Mouse (Mus musculus) limb, embryonic 13.5 days (tissue): ENCODE measurements around the gene Tssc4. TPM values are rescaled to one million over a fixed set of nuclear protein-coding genes. Genes with fewer than 3 reads are reported as not detected.
A peak's percentile ranks its signal among the peaks of the same experiment; 100 is the strongest.

Experiments
- ATAC-seq: fragments of 200-750 bp; cut with Nextera tagmentation; 2 replicates; pipeline ENCODE4 v1.8.0; 2017; ENCODE audit warnings: low read depth, moderate number of reproducible peaks, moderate TSS enrichment; ENCODE audit not compliant: low FRiP score
- H3K27ac ChIP-seq: fragments of 300-500 bp; sonication (generic); 2 replicates; pipeline ENCODE4 v1.5.1; 2015; ENCODE audit warnings: inconsistent platforms, mild to moderate bottlenecking, moderate library complexity
- H3K27me3 ChIP-seq: fragments of 300-500 bp; sonication (generic); 2 replicates; pipeline ENCODE4 v1.6.1; 2015; ENCODE audit warnings: mild to moderate bottlenecking, inconsistent platforms
- H3K36me3 ChIP-seq: fragments of 300-500 bp; sonication (generic); 2 replicates; pipeline ENCODE4 v1.6.1; 2015; ENCODE audit warnings: inconsistent platforms, mild to moderate bottlenecking, moderate library complexity
- H3K4me1 ChIP-seq: fragments of 300-500 bp; sonication (generic); 2 replicates; pipeline ENCODE4 v1.6.1; 2015; ENCODE audit warnings: inconsistent platforms
- H3K4me2 ChIP-seq: fragments of 300-500 bp; sonication (generic); replicated peaks from 2 replicates; pipeline ENCODE4 v1.6.1; 2015; ENCODE audit warnings: inconsistent platforms, mild to moderate bottlenecking, moderate library complexity
- H3K4me3 ChIP-seq: fragments of 300-500 bp; sonication (generic); 2 replicates; pipeline ENCODE4 v1.5.1; 2015; ENCODE audit warnings: moderate library complexity, mild to moderate bottlenecking, inconsistent platforms
- H3K9ac ChIP-seq: fragments of 300-500 bp; sonication (generic); 2 replicates; pipeline ENCODE4 v1.6.1; 2015; ENCODE audit warnings: mild to moderate bottlenecking, inconsistent platforms
- H3K9me3 ChIP-seq: fragments of 300-500 bp; sonication (generic); 2 replicates; pipeline ENCODE4 v1.6.1; 2016; ENCODE audit warnings: inconsistent platforms
- WGBS: fragments of 180-500 bp; shearing (Covaris S2); methylation state at CpG from one replicate; pipeline ENCODE4 v1.1.7; 2015; 5-methylcytosine and 5-hydroxymethylcytosine counted together
- polyA plus RNA-seq: library from polyadenylated mRNA; unstranded; fragments of >200 nt; fragmentation: Nextera tagmentation; extraction: Ambion mirVana; gene quantifications from 2 replicates; pipeline ENCODE4 v1.2.1, GENCODE M21; 2015

Tssc4 gene
- polyA plus RNA-seq, 1 experiment from 2014 or later = 112 TPM

DNA sequence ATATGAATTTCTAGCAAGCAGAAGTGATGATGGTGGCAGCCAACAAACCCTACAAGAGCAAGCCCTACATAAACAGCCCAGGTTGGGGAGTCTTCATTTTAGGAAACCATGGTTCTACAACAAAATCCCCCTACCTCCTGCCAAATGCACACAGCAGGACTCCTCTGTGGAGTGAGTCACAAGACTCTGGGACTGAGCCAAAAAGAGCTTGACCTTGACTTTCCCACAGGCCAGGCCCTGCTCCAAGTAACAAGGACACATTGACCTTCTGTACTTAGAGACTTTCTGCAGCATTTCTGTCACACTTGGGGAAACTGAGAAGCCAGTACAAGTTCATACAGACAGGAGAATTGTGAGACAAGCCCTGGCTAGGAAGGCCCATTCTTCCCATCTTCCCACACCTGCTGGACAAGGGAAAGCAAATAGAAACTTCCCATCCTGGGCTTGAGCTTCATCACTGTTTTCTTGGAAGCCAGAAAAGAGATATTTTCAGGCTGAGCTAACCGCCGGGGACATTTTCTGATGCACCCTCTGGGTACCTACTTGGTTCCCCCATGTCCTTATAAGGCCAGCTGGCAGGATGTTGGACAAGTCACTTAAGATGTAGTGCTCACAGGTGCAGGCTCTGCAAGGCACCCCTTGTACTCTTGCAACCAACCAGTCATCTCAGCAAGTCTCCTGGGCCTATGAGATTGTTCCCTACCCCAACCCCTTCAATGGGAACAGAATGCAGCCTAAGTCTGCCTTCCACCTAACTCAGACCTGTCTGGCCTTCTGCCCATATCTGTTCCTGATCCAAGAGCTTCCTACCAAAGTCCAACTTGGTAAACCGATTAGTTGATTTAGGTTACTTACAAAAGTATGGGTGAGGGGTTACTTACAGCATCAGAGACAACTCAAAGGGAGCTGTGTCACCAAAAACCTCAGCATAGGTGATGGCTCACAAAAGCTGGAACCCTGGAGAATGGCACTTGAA is 18.9 kb upstream of the Tssc4 start:
- H3K4me1 ChIP-seq = peaks cover 22% of the 10 kb centered on the region
- no peaks in the 10 kb centered on the region for H3K9me3 ChIP-seq
- H3K4me3 ChIP-seq = no peak overlapping the region
- H3K9ac ChIP-seq = no peak overlapping the region
- H3K4me2 ChIP-seq = no peak overlapping the region
- peaks cover 7% of the 10 kb centered on the region for H3K36me3 ChIP-seq
- H3K27me3 ChIP-seq = no peaks in the 10 kb centered on the region
- no peak overlapping the region for H3K27ac ChIP-seq
- ATAC-seq = no peak
- 89% methylated on average over 3 of the region's 3 CpGs for WGBS

DNA sequence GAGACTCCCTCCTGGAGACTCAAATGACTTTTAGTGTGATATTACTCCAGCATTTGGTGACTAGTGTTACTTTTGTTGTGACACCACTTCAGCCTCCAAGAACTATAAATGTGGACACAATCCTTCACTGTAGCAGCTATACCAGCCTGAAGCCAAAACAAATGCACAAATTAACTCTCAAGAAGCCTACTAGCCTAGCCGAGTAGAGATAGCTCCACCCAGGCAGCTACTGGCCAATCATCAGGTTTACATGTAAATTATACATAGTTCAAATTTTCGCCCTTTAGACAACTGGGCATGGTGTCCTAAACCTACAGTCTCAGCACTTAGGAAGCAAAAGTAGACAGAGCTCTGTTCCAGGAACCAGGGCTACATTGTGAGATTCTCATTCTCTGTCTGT is 17.7 kb upstream of the Tssc4 start:
- H3K9ac ChIP-seq = no peak overlapping the region
- H3K36me3 ChIP-seq = peaks cover 18% of the 10 kb centered on the region
- ATAC-seq = no peak
- H3K27me3 ChIP-seq = no peaks in the 10 kb centered on the region
- H3K9me3 ChIP-seq = no peaks in the 10 kb centered on the region
- H3K4me2 ChIP-seq = no peak overlapping the region
- no peak overlapping the region for H3K4me3 ChIP-seq
- peaks cover 34% of the 10 kb centered on the region for H3K4me1 ChIP-seq
- no peak overlapping the region for H3K27ac ChIP-seq
- 61% methylated on average over 2 of the region's 2 CpGs for WGBS

DNA sequence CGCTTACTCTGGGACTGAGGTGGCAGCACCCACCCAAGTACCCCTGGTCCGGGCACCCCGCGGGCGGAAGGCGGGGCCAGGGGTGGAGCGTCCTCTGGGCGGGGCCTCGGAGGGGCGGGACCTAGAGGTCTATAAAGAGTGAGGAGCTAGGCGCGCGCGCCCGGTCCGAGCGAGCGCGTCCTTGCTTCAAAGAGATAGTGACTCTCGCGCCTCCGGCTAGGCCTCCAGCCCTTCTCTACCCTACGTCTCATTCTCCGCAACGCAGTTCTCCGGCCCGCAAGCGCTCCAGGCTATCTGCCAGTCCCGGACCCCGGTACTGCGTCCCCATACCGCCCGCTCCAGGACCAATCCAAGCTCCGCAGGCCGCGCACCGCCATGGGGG is 16.4 kb upstream of the Tssc4 start, which contains the start of gene Cd81:
TSS of gene Cd81 (plus strand) at position 114 of the 382 bp plus-strand sequence.
- WGBS = 0% methylated on average over 37 of the region's 37 CpGs
- peak within 1 kb of the TSS; percentile 86 for H3K4me3 ChIP-seq
- H3K4me2 ChIP-seq = peak within 1 kb of the TSS; percentile 97
- H3K4me1 ChIP-seq = peaks cover 46% of the 10 kb centered on the region
- H3K36me3 ChIP-seq = peaks cover 30% of the 10 kb centered on the region
- peak; percentile 73 for ATAC-seq
- peak within 1 kb of the TSS; percentile 98 for H3K9ac ChIP-seq
- no peaks in the 10 kb centered on the region for H3K9me3 ChIP-seq
- no peaks in the 10 kb centered on the region for H3K27me3 ChIP-seq
- H3K27ac ChIP-seq = peak within 1 kb of the TSS; percentile 92

DNA sequence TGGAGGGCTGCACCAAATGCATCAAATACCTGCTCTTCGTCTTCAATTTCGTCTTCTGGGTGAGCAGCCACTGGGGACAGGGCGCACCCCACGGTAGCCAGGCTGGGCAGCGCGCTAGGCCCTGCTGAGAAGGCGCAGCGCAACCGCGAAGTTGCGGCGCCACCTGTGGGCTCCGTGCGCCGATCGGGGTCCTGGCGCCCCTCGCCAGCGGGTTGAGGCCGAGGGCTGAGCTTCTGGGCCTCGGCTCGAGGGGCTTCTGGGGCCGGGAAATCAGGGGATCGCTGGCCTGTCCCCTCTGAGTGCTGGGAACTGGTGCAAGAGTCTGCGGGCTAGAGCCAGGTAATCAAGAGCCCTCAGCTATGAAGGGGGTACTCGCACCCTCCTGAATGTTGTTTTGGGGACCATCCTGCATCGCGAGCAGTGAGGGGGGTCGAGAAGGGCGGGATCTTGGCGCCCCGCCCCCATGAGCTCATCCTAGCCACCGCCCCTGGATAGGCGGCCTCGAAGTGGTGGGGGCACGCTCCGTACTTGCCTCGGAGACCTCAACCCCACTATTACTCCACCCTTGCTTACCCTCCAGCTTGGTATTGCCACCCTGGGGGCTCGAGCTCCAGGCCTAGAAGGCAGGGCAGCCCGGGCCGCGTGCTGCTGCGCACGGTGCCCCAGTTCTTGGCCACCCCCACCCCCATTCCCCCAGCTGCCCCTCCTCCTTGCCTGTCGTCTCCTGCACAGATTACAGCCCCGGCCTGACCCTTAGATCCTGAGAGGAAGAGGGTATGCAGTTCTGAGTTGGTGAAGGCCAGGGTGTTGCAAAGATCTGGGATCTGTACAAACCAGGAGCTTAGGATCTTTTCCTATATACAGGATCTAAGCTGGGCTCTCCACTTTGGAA is 15.8 kb upstream of the Tssc4 start:
- Histone ChIP-seq H3K36me3 (peaks cover 36% of the 10 kb centered on the region), H3K4me2 (peak overlapping the region; percentile 97), H3K27ac (peak overlapping the region; percentile 92), H3K4me3 (peak overlapping the region; percentile 86), H3K27me3 (no peaks in the 10 kb centered on the region), H3K4me1 (peaks cover 52% of the 10 kb centered on the region), H3K9ac (peak overlapping the region; percentile 98), H3K9me3 (no peaks in the 10 kb centered on the region)
- WGBS = 0% methylated on average over 46 of the region's 46 CpGs
- peak; percentile 83 for ATAC-seq

DNA sequence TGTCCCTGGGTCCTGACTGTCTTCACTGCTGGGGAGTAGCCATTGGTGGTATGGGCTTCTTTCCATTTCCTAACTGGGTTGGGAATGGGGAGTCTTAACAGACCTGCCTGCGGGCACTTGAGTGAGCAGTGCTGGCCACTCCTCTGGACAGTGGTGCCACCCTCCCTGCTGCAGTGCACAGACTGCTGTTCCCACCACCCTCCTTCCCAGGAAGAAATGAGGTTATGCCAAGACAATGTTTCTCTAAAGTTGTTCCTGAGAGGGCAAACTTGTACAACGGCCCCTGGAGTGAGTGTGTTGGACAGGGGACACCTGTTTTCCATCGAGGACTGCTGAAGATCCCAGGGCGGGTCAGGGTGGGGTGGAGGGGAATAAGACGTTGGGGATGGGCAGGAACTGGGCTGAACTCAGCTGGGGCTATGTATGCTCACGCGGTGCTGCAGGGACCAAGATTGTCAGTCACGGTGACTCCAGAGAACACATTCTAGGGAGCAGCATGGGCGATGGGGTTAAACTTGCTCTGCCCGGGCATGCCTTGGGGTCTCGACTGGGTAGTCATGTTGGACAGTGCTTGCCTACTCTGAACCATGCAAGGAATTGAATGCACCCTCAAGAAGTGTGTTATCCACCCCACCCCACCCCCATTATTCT is 15.0 kb upstream of the Tssc4 start:
- Histone ChIP-seq H3K27ac (peak overlapping the region; percentile 92), H3K4me1 (peaks cover 60% of the 10 kb centered on the region), H3K36me3 (peaks cover 43% of the 10 kb centered on the region), H3K9ac (peak overlapping the region; percentile 98), H3K27me3 (no peaks in the 10 kb centered on the region), H3K4me2 (peak overlapping the region; percentile 97), H3K4me3 (peak overlapping the region; percentile 86), H3K9me3 (no peaks in the 10 kb centered on the region)
- WGBS = 51% methylated on average over 11 of the region's 11 CpGs
- ATAC-seq = no peak

DNA sequence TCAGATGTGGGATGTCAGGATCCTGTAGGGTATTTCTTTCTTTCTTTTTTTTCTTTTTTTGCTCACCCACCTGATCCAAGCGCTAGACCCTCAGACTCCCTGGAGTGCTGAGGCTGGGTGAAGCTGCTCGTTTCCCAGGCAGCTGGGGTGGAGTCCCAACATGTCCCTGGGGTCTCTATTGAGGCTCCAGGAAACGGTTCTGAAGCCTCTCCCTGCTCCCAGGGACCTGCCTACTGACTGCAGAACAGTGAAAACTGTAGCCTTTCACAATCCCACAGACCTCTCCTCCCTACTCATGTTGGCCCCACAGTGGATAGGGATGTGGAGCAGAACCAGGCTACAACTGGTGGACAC is 14.5 kb upstream of the Tssc4 start:
- Histone ChIP-seq H3K27ac (no peak overlapping the region; the same call in 1 of the 2 replicates), H3K4me1 (peaks cover 65% of the 10 kb centered on the region), H3K9me3 (no peaks in the 10 kb centered on the region), H3K9ac (peak overlapping the region; percentile 98), H3K4me2 (peak overlapping the region; percentile 97), H3K36me3 (peaks cover 48% of the 10 kb centered on the region), H3K27me3 (no peaks in the 10 kb centered on the region), H3K4me3 (peak overlapping the region; percentile 86)
- 41% methylated on average over 3 of the region's 3 CpGs for WGBS
- ATAC-seq = no peak

DNA sequence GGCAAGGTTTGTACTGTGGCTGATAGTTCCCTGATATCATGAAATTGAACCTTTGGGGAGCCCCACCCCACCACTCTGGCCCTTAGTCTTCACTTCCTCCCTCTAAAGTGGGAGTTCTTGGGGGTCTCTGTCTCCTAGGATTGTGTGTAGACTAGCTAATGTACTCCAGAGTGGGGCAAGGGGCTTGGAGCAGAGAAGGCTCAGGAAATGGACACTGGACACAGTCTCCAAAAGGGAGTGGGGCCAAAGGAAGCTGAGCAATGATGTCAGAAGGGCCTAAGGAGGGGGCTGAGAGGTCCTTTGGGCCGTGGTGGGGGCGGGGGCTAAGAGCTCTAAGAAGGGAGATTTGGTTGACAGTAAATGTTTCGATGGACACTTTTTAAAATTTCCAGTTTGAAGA is 14.0 kb upstream of the Tssc4 start:
- H3K27me3 ChIP-seq = no peaks in the 10 kb centered on the region
- H3K4me2 ChIP-seq = peak overlapping the region; percentile 97
- H3K4me3 ChIP-seq = peak overlapping the region; percentile 86
- no peak for ATAC-seq
- H3K9me3 ChIP-seq = no peaks in the 10 kb centered on the region
- H3K9ac ChIP-seq = peak overlapping the region; percentile 98
- WGBS = 92% methylated on average over 3 of the region's 3 CpGs
- H3K36me3 ChIP-seq = peaks cover 48% of the 10 kb centered on the region
- H3K4me1 ChIP-seq = peaks cover 65% of the 10 kb centered on the region
- H3K27ac ChIP-seq = no peak overlapping the region

DNA sequence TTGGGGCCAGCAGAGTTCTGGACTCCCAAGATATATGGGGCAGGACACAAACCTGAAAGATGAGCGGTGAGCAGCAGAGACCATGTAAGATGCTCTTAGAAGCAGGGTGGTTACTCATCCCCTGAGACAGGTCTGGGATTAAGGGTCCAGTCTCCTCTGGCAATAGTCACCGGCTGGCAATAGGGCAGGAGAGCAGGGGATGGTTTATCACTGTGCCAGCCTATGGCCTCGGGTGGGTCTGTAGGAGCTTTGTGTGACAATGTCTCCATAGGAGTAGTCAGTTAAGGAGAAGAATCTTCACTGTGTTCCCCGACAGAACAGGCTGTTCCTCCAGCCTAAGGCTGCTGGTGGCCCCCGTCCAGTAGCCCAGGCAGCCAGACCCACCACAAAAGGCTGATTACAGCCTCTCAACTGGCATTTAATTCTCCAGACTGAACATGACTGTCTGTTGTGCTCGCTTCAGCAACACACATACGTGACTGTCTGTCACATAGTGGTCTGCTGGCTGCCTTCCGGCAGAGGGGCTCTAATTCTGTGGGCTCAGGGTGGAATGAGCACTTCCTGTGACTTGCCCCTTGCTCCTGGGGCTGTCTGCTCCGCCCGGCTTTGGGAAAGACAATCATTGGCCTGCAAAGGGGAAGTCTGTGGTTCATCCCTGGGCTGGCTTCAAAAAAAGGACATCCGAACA is 13.4 kb upstream of the Tssc4 start:
- Histone ChIP-seq H3K4me2 (peak overlapping the region; percentile 97), H3K36me3 (peaks cover 50% of the 10 kb centered on the region), H3K9me3 (no peaks in the 10 kb centered on the region), H3K27me3 (no peaks in the 10 kb centered on the region), H3K9ac (peak overlapping the region; percentile 98), H3K4me3 (peak overlapping the region; percentile 86), H3K27ac (no peak overlapping the region; the same call in 1 of the 2 replicates), H3K4me1 (peaks cover 65% of the 10 kb centered on the region)
- 83% methylated on average over 11 of the region's 11 CpGs for WGBS
- no peak for ATAC-seq

DNA sequence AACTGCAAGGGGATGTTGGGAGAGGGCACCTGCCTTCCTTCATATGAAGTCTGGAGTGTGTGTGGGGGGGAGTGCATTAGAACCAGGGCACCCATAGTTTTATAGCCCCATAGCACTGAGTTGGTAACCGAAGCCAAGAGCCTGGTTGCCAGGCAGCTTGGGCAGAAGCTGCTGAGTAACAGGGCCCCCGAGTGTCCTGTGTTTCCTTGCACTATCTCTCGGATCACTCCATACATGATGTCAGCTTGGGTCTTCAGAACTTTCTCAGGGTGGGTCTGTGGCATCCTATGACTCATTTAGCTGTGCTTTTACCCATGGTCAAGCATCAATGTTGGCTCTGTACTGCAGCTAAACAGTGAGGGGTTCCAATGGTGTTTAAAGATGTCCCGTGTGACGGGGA is 12.0 kb upstream of the Tssc4 start:
- Histone ChIP-seq H3K4me3 (no peak overlapping the region), H3K36me3 (peaks cover 64% of the 10 kb centered on the region), H3K4me1 (peaks cover 62% of the 10 kb centered on the region), H3K9me3 (no peaks in the 10 kb centered on the region), H3K27me3 (no peaks in the 10 kb centered on the region), H3K4me2 (0 out of 2 replicates have a peak overlapping the region, but pooled peaks have one; percentile 3), H3K27ac (no peak overlapping the region), H3K9ac (0 out of 2 replicates have a peak overlapping the region, but pooled peaks have one; percentile 19)
- 86% methylated on average over 5 of the region's 5 CpGs for WGBS
- no peak for ATAC-seq

DNA sequence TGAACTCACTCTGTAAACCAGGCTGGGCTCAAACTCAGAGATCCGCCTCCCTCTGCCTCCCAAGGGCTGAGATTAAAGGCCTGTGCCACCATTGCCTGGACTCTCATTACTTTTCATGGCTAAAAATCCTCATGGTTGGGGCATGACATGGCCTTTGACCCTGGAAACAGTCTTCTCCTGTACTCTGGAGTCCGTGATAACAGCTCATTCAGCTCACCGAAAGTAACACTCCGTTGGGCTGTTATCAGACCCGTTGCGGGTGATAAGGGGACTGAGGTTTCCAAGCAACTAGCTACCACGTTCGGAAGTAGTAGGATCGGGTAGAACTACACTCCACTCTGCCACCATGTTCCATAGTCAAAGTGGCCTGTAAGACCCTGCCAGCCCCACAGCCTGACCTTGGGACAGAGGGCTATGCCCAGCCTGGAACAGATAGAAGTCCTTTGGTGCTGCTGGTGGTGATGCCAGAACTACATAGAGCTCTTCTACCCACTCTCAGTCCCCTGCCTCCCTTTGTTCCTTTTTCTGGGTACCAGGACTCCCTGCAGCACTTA is 11.3 kb upstream of the Tssc4 start:
- Histone ChIP-seq H3K4me1 (peaks cover 59% of the 10 kb centered on the region), H3K36me3 (peaks cover 71% of the 10 kb centered on the region), H3K4me2 (peak overlapping the region; percentile 23; the same call in 1 of the 2 replicates), H3K9ac (peak overlapping the region; percentile 35; the same call in 1 of the 2 replicates), H3K9me3 (no peaks in the 10 kb centered on the region), H3K4me3 (no peak overlapping the region), H3K27me3 (no peaks in the 10 kb centered on the region), H3K27ac (peak overlapping the region; percentile 45; the same call in 1 of the 2 replicates)
- ATAC-seq = no peak
- WGBS = 84% methylated on average over 9 of the region's 9 CpGs
